Mouse (Mus musculus): Measurements from ENCODE around the gene Cnga1. TPM values are rescaled to one million over a fixed set of nuclear protein-coding genes. Genes with fewer than 3 reads are reported as not detected.
"Not testable (repeated sequence)": the region's sequence is repeated elsewhere in the genome, so short reads cannot be mapped to it uniquely, and the experiment has no call there.

The Cnga1 gene
- polyA plus RNA-seq, 1 experiment from 2014 or later = not detected

GRCm38 (mm10) chr5:72565621-72566020, 78.5 kb downstream of the Cnga1 start:
- H3K9ac ChIP-seq = no peak overlapping the region

DNA sequence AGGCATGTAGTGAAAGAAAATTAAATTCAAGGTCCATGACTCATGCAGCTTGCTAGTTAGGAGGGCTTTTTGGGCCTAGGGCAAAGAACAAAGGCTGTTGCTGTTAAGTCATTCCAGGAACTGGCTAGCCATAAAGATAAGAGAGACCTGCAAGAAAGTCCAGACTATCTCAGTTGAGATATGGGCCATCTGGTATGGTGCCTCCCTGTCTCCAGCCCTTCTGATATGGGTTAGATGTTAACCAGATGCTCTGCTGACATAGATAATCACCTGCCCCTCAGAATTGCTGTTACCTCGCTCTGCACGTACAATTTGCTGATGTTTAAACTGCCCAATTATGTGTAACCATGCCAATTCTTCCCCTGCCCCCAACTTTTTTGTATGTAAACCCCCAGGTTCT, 80.9 kb downstream of the Cnga1 start:
- H3K4me1 ChIP-seq (replicated peaks); H3K4me2 ChIP-seq (replicated peaks); H3K36me3 ChIP-seq; H3K27ac ChIP-seq; ATAC-seq; H3K9ac ChIP-seq; H3K9me3 ChIP-seq; H3K4me3 ChIP-seq (replicated peaks); H3K27me3 ChIP-seq (replicated peaks): not testable (repeated sequence)
- 63% methylated on average over 2 of the region's 2 CpGs for whole genome bisulfite sequencing

More at GRCm38 (mm10) chr5:72565621-72566020, 78.5 kb downstream of the Cnga1 start:
- H3K27me3 ChIP-seq (replicated peaks) = no peaks in the 10 kb centered on the region
- 0 out of 2 replicates have a peak, but pooled peaks cover 6% of the 10 kb centered on the region for H3K9me3 ChIP-seq
- H3K4me1 ChIP-seq (replicated peaks) = no peaks in the 10 kb centered on the region
- H3K4me3 ChIP-seq (replicated peaks) = no peak overlapping the region
- no peaks in the 10 kb centered on the region for H3K36me3 ChIP-seq
- no peak overlapping the region for H3K27ac ChIP-seq
- 84% methylated on average over 5 of the region's 5 CpGs for WGBS
- H3K4me2 ChIP-seq (replicated peaks) = no peak overlapping the region
- no peak for ATAC-seq

- H3K4me2 ChIP-seq (replicated peaks) = no peak overlapping the region
- H3K4me1 ChIP-seq (replicated peaks) = no peaks in the 10 kb centered on the region; the same call in 1 of the 2 replicates
- 0 out of 2 replicates have a peak, but pooled peaks cover 6% of the 10 kb centered on the region for H3K9me3 ChIP-seq
- H3K9ac ChIP-seq = no peak overlapping the region
- no peak overlapping the region for H3K4me3 ChIP-seq (replicated peaks)
- WGBS = 69% methylated on average over 3 of the region's 3 CpGs
- no peak overlapping the region for H3K27ac ChIP-seq
- ATAC-seq = no peak
- no peaks in the 10 kb centered on the region for H3K36me3 ChIP-seq
- H3K27me3 ChIP-seq (replicated peaks) = no peaks in the 10 kb centered on the region
Observed at GRCm38 (mm10) chr5:72560976-72561628, 83.0 kb downstream of the Cnga1 start.

DNA sequence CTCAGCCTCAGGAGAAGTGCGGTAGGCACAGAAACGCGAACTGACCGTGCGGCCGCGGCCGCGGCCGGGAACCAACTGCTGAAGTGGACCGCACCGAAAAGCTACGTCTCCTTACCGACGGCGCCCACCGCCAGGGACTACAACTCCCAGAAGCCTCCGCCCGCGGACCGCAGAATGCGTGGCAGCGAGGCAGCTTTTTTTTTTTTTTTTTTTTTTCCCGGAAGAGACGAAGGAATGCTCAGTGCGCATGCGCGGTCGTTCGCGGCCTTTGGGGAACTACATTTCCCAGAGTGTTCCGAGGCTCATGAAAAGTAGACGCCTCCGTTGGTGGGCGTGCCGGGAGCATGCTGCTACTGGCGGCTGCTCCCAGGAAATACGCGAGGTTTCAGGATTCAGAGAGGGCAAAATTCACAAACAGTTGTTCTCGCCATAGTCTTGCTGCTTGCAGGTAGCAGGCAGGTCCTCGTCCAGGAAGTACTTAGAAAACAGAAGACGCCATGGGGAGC, 84.5 kb downstream of the Cnga1 start, which contains the start of gene Nfxl1:
Gene Nfxl1, minus strand, starts transcription at position 141 of the 506 bp plus-strand sequence.
- H3K27me3 ChIP-seq (replicated peaks) = no peaks in the 10 kb centered on the region
- 0 out of 2 replicates have a peak, but pooled peaks cover 6% of the 10 kb centered on the region for H3K9me3 ChIP-seq
- peak within 1 kb of the TSS; percentile 82 for H3K9ac ChIP-seq
- WGBS = 0% methylated on average over 42 of the region's 42 CpGs
- H3K36me3 ChIP-seq = peaks cover 3% of the 10 kb centered on the region; the same call in 1 of the 2 replicates
- H3K4me1 ChIP-seq (replicated peaks) = no peaks in the 10 kb centered on the region; the same call in 1 of the 2 replicates
- peak within 1 kb of the TSS; percentile 73; the same call in 1 of the 2 replicates for H3K27ac ChIP-seq
- H3K4me2 ChIP-seq (replicated peaks) = peak within 1 kb of the TSS; percentile 90
- peak within 1 kb of the TSS; percentile 82 for H3K4me3 ChIP-seq (replicated peaks)
- ATAC-seq = peak; percentile 97

GRCm38 (mm10) chr5:72558716-72559526, 85.2 kb downstream of the Cnga1 start:
- H3K9me3 ChIP-seq = 0 out of 2 replicates have a peak, but pooled peaks cover 6% of the 10 kb centered on the region
- peak overlapping the region; percentile 82 for H3K9ac ChIP-seq
- H3K4me2 ChIP-seq (replicated peaks) = peak overlapping the region; percentile 90
- under 1% methylated on average over 56 of the region's 57 CpGs for WGBS
- H3K27ac ChIP-seq = peak overlapping the region; percentile 72; the same call in 1 of the 2 replicates
- H3K4me3 ChIP-seq (replicated peaks) = peak overlapping the region; percentile 82
- no peaks in the 10 kb centered on the region; the same call in 1 of the 2 replicates for H3K4me1 ChIP-seq (replicated peaks)
- peak; percentile 80 for ATAC-seq
- H3K27me3 ChIP-seq (replicated peaks) = no peaks in the 10 kb centered on the region
- H3K36me3 ChIP-seq = peaks cover 3% of the 10 kb centered on the region; the same call in 1 of the 2 replicates

DNA sequence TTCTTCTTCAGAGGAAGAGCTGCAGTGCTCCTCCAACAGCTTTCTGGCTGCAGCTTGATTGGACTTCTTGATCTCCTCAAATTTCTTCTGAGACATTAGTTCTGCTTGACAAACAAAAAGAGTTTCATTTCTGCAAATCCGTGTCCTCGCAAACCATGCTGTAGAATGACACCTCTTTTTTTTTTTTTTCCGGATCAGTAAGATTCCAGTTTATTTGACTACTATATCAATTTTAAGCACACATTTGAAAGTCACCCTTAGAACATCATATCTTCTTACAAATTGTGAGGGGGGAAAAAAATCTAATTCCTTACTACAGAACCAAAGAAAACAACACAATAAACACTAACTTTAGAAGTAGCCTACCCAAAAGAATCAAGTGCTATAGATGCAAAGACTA, 87.8 kb downstream of the Cnga1 start:
- no peak overlapping the region for H3K4me2 ChIP-seq (replicated peaks)
- H3K27ac ChIP-seq = no peak overlapping the region
- no peak overlapping the region for H3K9ac ChIP-seq
- no peaks in the 10 kb centered on the region for H3K27me3 ChIP-seq (replicated peaks)
- H3K36me3 ChIP-seq = peaks cover 3% of the 10 kb centered on the region; the same call in 1 of the 2 replicates
- ATAC-seq = no peak
- H3K9me3 ChIP-seq = no peaks in the 10 kb centered on the region
- H3K4me3 ChIP-seq (replicated peaks) = no peak overlapping the region
- H3K4me1 ChIP-seq (replicated peaks) = no peaks in the 10 kb centered on the region; the same call in 1 of the 2 replicates
- WGBS = 91% methylated on average over 3 of the region's 3 CpGs

Other genes starting within 250 kb of the Cnga1 start
- 0.40 and 0.48 TPM in 2 replicates for gene Corin, start 139.8 kb downstream of the Cnga1 start, polyA plus RNA-seq (2015; fragmentation: Nextera tagmentation; extraction: Ambion mirVana)
- gene Nfxl1, start 84.6 kb downstream of the Cnga1 start, polyA plus RNA-seq (2015; fragmentation: Nextera tagmentation; extraction: Ambion mirVana) = 14.0 and 14.7 TPM in 2 replicates
- gene Zar1, start 63.0 kb downstream of the Cnga1 start, polyA plus RNA-seq (2015; fragmentation: Nextera tagmentation; extraction: Ambion mirVana) = 0.15 and 0.31 TPM in 2 replicates
- 0.50 and 1.0 TPM in 2 replicates for gene Gm5868, start 56.7 kb downstream of the Cnga1 start, polyA plus RNA-seq (2015; fragmentation: Nextera tagmentation; extraction: Ambion mirVana)
- 30.5 and 31.6 TPM in 2 replicates for gene Nipal1, start 3.5 kb upstream of the Cnga1 start, polyA plus RNA-seq (2015; fragmentation: Nextera tagmentation; extraction: Ambion mirVana)
- 0.39 and 0.57 TPM in 2 replicates for gene Txk, start 108.5 kb upstream of the Cnga1 start, polyA plus RNA-seq (2015; fragmentation: Nextera tagmentation; extraction: Ambion mirVana)
- 12.8 and 13.0 TPM in 2 replicates for gene Tec, start 224.2 kb upstream of the Cnga1 start, polyA plus RNA-seq (2015; fragmentation: Nextera tagmentation; extraction: Ambion mirVana)

Measured in intestine, embryonic 15.5 days (tissue).